Mouse (Mus musculus) embryonic facial prominence, embryonic 10.5 days (tissue): ENCODE data around the gene Lamp1. TPM values are rescaled to one million over a fixed set of nuclear protein-coding genes. Genes with fewer than 3 reads are reported as not detected.

Source experiments
- DNase-seq: peaks from one replicate; pipeline ENCODE4 v3.0.0-alpha.2; 2017; ENCODE audit warnings: low spot score
- H3K27ac ChIP-seq: fragments of 300-500 bp; sonication (generic); replicated peaks from 2 replicates; pipeline ENCODE4 v1.5.1; 2016; ENCODE audit warnings: mild to moderate bottlenecking
- H3K27me3 ChIP-seq: fragments of 300-500 bp; sonication (generic); replicated peaks from 2 replicates; pipeline ENCODE4 v1.6.1; 2016; ENCODE audit warnings: low read depth, mild to moderate bottlenecking; ENCODE audit not compliant: poor library complexity, severe bottlenecking
- H3K36me3 ChIP-seq: fragments of 300-500 bp; sonication (generic); replicated peaks from 2 replicates; pipeline ENCODE4 v1.6.1; 2016; ENCODE audit warnings: mild to moderate bottlenecking, moderate library complexity
- H3K4me1 ChIP-seq: fragments of 300-500 bp; sonication (generic); 2 replicates; pipeline ENCODE4 v1.6.1; 2016
- H3K4me3 ChIP-seq: fragments of 300-500 bp; sonication (generic); 2 replicates; pipeline ENCODE4 v1.5.1; 2016; ENCODE audit warnings: mild to moderate bottlenecking, moderate library complexity
- H3K9me3 ChIP-seq: fragments of 300-500 bp; sonication (generic); 2 replicates; pipeline ENCODE4 v1.6.1; 2016; ENCODE audit warnings: mild to moderate bottlenecking
- WGBS: fragments of 180-500 bp; shearing (Covaris S2); methylation state at CpG from one replicate; pipeline ENCODE4 v1.1.7; 2016; 5-methylcytosine and 5-hydroxymethylcytosine counted together
- polyA plus RNA-seq: library from polyadenylated mRNA; unstranded; fragments of >200 nt; fragmentation: Nextera tagmentation; extraction: Ambion mirVana; gene quantifications from 2 replicates; pipeline ENCODE4 v1.2.1, GENCODE M21; 2016

Gene Lamp1
- polyA plus RNA-seq, 1 experiment from 2014 or later, result 183 TPM

- no peak overlapping the region for H3K27ac ChIP-seq
- no peak for DNase-seq
- H3K4me1 ChIP-seq, result no peaks in the 10 kb centered on the region
- no peak overlapping the region for H3K4me3 ChIP-seq
- no peaks in the 10 kb centered on the region for H3K27me3 ChIP-seq
- 97% methylated on average over 2 of the region's 2 CpGs for whole genome bisulfite sequencing
- H3K36me3 ChIP-seq, result peaks cover 72% of the 10 kb centered on the region
- H3K9me3 ChIP-seq, result no peaks in the 10 kb centered on the region
Observed at GRCm38 (mm10) chr8:13148476-13148875, 10.5 kb upstream of the Lamp1 start.

- no peaks in the 10 kb centered on the region for H3K4me1 ChIP-seq
- H3K27ac ChIP-seq, result no peak overlapping the region
- no peak for DNase-seq
- no peaks in the 10 kb centered on the region for H3K27me3 ChIP-seq
- H3K4me3 ChIP-seq, result no peak overlapping the region
- WGBS, result 94% methylated on average over 2 of the region's 2 CpGs
- peaks cover 64% of the 10 kb centered on the region for H3K36me3 ChIP-seq
- no peaks in the 10 kb centered on the region for H3K9me3 ChIP-seq
Observed at GRCm38 (mm10) chr8:13149287-13149686, 9.7 kb upstream of the Lamp1 start.

- no peaks in the 10 kb centered on the region for H3K9me3 ChIP-seq
- WGBS, result 60% methylated on average over 5 of the region's 5 CpGs
Observed at GRCm38 (mm10) chr8:13149866-13150265, 9.1 kb upstream of the Lamp1 start.

GRCm38 (mm10) chr8:13150929-13151328, 8.0 kb upstream of the Lamp1 start:
- H3K27ac ChIP-seq, result no peak overlapping the region
- WGBS, result 83% methylated on average over 2 of the region's 2 CpGs
- peaks cover 48% of the 10 kb centered on the region for H3K36me3 ChIP-seq
- H3K4me3 ChIP-seq, result no peak overlapping the region
- DNase-seq, result no peak
- no peaks in the 10 kb centered on the region for H3K27me3 ChIP-seq
- no peaks in the 10 kb centered on the region for H3K4me1 ChIP-seq
- no peaks in the 10 kb centered on the region for H3K9me3 ChIP-seq

More at GRCm38 (mm10) chr8:13149866-13150265, 9.1 kb upstream of the Lamp1 start:
- no peak for DNase-seq
- Histone ChIP-seq H3K4me1 (no peaks in the 10 kb centered on the region), H3K27me3 (no peaks in the 10 kb centered on the region), H3K4me3 (no peak overlapping the region), H3K36me3 (peaks cover 58% of the 10 kb centered on the region), H3K27ac (no peak overlapping the region)

- H3K36me3 ChIP-seq, result peaks cover 19% of the 10 kb centered on the region
- H3K4me1 ChIP-seq, result 0 out of 2 replicates have a peak, but pooled peaks cover 3% of the 10 kb centered on the region
- H3K27ac ChIP-seq, result no peak overlapping the region
- 78% methylated on average over 9 of the region's 9 CpGs for WGBS
- DNase-seq, result no peak
- H3K4me3 ChIP-seq, result no peak overlapping the region
- no peaks in the 10 kb centered on the region for H3K9me3 ChIP-seq
- H3K27me3 ChIP-seq, result no peaks in the 10 kb centered on the region
Observed at GRCm38 (mm10) chr8:13154099-13154498, 4.9 kb upstream of the Lamp1 start.

GRCm38 (mm10) chr8:13155358-13155757, 3.6 kb upstream of the Lamp1 start:
- 79% methylated on average over 9 of the region's 9 CpGs for WGBS
- Histone ChIP-seq H3K36me3 (0 out of 2 replicates have a peak, but pooled peaks cover 9% of the 10 kb centered on the region), H3K4me1 (peaks cover 10% of the 10 kb centered on the region), H3K27ac (no peak overlapping the region), H3K9me3 (no peaks in the 10 kb centered on the region), H3K4me3 (no peak overlapping the region), H3K27me3 (no peaks in the 10 kb centered on the region)
- no peak for DNase-seq

- 0 out of 2 replicates have a peak, but pooled peaks cover under 1% of the 10 kb centered on the region for H3K36me3 ChIP-seq
- WGBS, result 77% methylated on average over 12 of the region's 12 CpGs
- DNase-seq, result no peak
- H3K4me3 ChIP-seq, result no peak overlapping the region
- no peaks in the 10 kb centered on the region for H3K9me3 ChIP-seq
- peaks cover 13% of the 10 kb centered on the region for H3K4me1 ChIP-seq
- no peak overlapping the region for H3K27ac ChIP-seq
- H3K27me3 ChIP-seq, result no peaks in the 10 kb centered on the region
Observed at GRCm38 (mm10) chr8:13156327-13157097, 2.4 kb upstream of the Lamp1 start.

GRCm38 (mm10) chr8:13159377-13159881, 468 bp downstream of the Lamp1 start:
- Histone ChIP-seq H3K9me3 (no peaks in the 10 kb centered on the region), H3K27me3 (no peaks in the 10 kb centered on the region), H3K4me3 (peak overlapping the region; percentile 100), H3K36me3 (no peaks in the 10 kb centered on the region), H3K4me1 (peaks cover 13% of the 10 kb centered on the region), H3K27ac (peak overlapping the region; percentile 92)
- no peak for DNase-seq
- under 1% methylated on average over 49 of the region's 49 CpGs for WGBS

GRCm38 (mm10) chr8:13160691-13161090, 1.7 kb downstream of the Lamp1 start:
- H3K27ac ChIP-seq, result no peak overlapping the region
- 84% methylated on average over 3 of the region's 3 CpGs for WGBS
- no peaks in the 10 kb centered on the region for H3K27me3 ChIP-seq
- no peaks in the 10 kb centered on the region for H3K9me3 ChIP-seq
- H3K36me3 ChIP-seq, result peaks cover 9% of the 10 kb centered on the region
- DNase-seq, result no peak
- H3K4me1 ChIP-seq, result peaks cover 13% of the 10 kb centered on the region
- H3K4me3 ChIP-seq, result peak overlapping the region; percentile 100; the same call in 1 of the 2 replicates

GRCm38 (mm10) chr8:13162098-13162497, 3.1 kb downstream of the Lamp1 start:
- no peak for DNase-seq
- peaks cover 13% of the 10 kb centered on the region for H3K4me1 ChIP-seq
- peaks cover 21% of the 10 kb centered on the region for H3K36me3 ChIP-seq
- 88% methylated on average over 6 of the region's 6 CpGs for WGBS
- no peaks in the 10 kb centered on the region for H3K27me3 ChIP-seq
- H3K9me3 ChIP-seq, result no peaks in the 10 kb centered on the region
- no peak overlapping the region for H3K27ac ChIP-seq
- no peak overlapping the region for H3K4me3 ChIP-seq

- DNase-seq, result no peak
- Histone ChIP-seq H3K9me3 (no peaks in the 10 kb centered on the region), H3K4me1 (peaks cover 12% of the 10 kb centered on the region), H3K4me3 (no peak overlapping the region), H3K27ac (no peak overlapping the region), H3K27me3 (no peaks in the 10 kb centered on the region), H3K36me3 (peaks cover 36% of the 10 kb centered on the region)
- 94% methylated on average over 1 of the region's 1 CpGs for WGBS
Observed at GRCm38 (mm10) chr8:13163563-13163962, 4.6 kb downstream of the Lamp1 start.

- H3K4me3 ChIP-seq, result no peak overlapping the region
Observed at GRCm38 (mm10) chr8:13164361-13164760, 5.4 kb downstream of the Lamp1 start.

GRCm38 (mm10) chr8:13170510-13170909, 11.5 kb downstream of the Lamp1 start:
- Histone ChIP-seq H3K4me1 (no peaks in the 10 kb centered on the region), H3K27ac (no peak overlapping the region), H3K27me3 (no peaks in the 10 kb centered on the region), H3K36me3 (peaks cover 98% of the 10 kb centered on the region), H3K9me3 (no peaks in the 10 kb centered on the region), H3K4me3 (no peak overlapping the region)
- 79% methylated on average over 1 of the region's 1 CpGs for WGBS
- no peak for DNase-seq

More at GRCm38 (mm10) chr8:13164361-13164760, 5.4 kb downstream of the Lamp1 start:
- Histone ChIP-seq H3K9me3 (no peaks in the 10 kb centered on the region), H3K36me3 (peaks cover 44% of the 10 kb centered on the region), H3K27ac (no peak overlapping the region), H3K4me1 (peaks cover 11% of the 10 kb centered on the region), H3K27me3 (no peaks in the 10 kb centered on the region)
- no peak for DNase-seq
- 89% methylated on average over 5 of the region's 5 CpGs for WGBS
